Mouse (Mus musculus): ENCODE results near the gene Pf4.
"Not testable (repeated sequence)": the region's sequence is repeated elsewhere in the genome, so short reads cannot be mapped to it uniquely, and the experiment has no call there.

Gene Pf4

GRCm38 (mm10) chr5:90788114-90788513 lies 15.9 kb downstream of the Pf4 start:
- peak; percentile 24 for DNase-seq (ENCODE audit: low spot score)

- DNase-seq (ENCODE audit: low spot score), result no peak
Observed at GRCm38 (mm10) chr5:90789306-90790073, 17.3 kb downstream of the Pf4 start.

- DNase-seq (ENCODE audit: low spot score), result no peak
Observed at GRCm38 (mm10) chr5:90790074-90790502, 17.9 kb downstream of the Pf4 start.

GRCm38 (mm10) chr5:90794195-90794625 lies 22.0 kb downstream of the Pf4 start, which contains the start of gene Cxcl15:
Gene Cxcl15 (plus strand): TSS chr5:90794534.
- no peak for DNase-seq (ENCODE audit: low spot score)

- not testable (repeated sequence) for DNase-seq (ENCODE audit: low spot score)
Observed at GRCm38 (mm10) chr5:90795392-90795791, 23.2 kb downstream of the Pf4 start.

GRCm38 (mm10) chr5:90804574-90804973 lies 32.3 kb downstream of the Pf4 start:
- no peak for DNase-seq (ENCODE audit: low spot score)

- DNase-seq (ENCODE audit: low spot score), result no peak
Observed at GRCm38 (mm10) chr5:90806050-90806449, 33.8 kb downstream of the Pf4 start.

- no peak for DNase-seq (ENCODE audit: low spot score)
Observed at GRCm38 (mm10) chr5:90807176-90807950, 35.1 kb downstream of the Pf4 start.

GRCm38 (mm10) chr5:90819756-90820155 lies 47.5 kb downstream of the Pf4 start:
- no peak for DNase-seq (ENCODE audit: low spot score)
